ENCODE assay signal across 13 mouse cellular contexts in genomic region chr11:119916834-119917469, GRCm38 (mm10). TPM values are rescaled to one million over a fixed set of nuclear protein-coding genes. Genes with fewer than 3 reads are reported as not detected.
DNase-seq lines count a peak whose midpoint lies in the region; ATAC-seq and TF ChIP-seq lines count a peak whose summit lies in the region.
"Had no signal": no experiment of that assay in that cellular context is flagged by ENCODE, and none has a peak within 500 bp of the region (broad histone marks: within the 10 kb centered on the region; RNA-seq: fewer than 3 reads in every experiment).

No protein-coding gene starts in this region.

- 84% methylated on average over 21 of the region's 21 CpGs for WGBS in liver, embryonic 13.5 days (ENCODE audit: insufficient replicate concordance)
- WGBS in liver, postnatal 0 days (ENCODE audit: insufficient replicate concordance) = 83% methylated on average over 21 of the region's 21 CpGs
- 91% methylated on average over 21 of the region's 21 CpGs for WGBS in hindbrain, postnatal 0 days

- no peaks in the 10 kb centered on the region for H3K27me3 ChIP-seq in liver, embryonic 13.5 days
- no peaks in the 10 kb centered on the region for H3K27me3 ChIP-seq in liver, postnatal 0 days (ENCODE audit: insufficient read depth, low read length)
- no peaks in the 10 kb centered on the region for H3K27me3 ChIP-seq in hindbrain, postnatal 0 days (ENCODE audit: insufficient read depth, low read length)
- H3K27me3 ChIP-seq: forebrain, embryonic 12.5 days; limb, embryonic 13.5 days; midbrain, embryonic 13.5 days had no signal

- peaks cover 42% of the 10 kb centered on the region for H3K36me3 ChIP-seq in liver, embryonic 13.5 days
- peaks cover 21% of the 10 kb centered on the region for H3K36me3 ChIP-seq in liver, postnatal 0 days (replicated peaks; ENCODE audit: insufficient read depth, low read length)
- H3K36me3 ChIP-seq in hindbrain, postnatal 0 days (ENCODE audit: insufficient read depth, low read length) = peaks cover 27% of the 10 kb centered on the region

- H3K4me1 ChIP-seq in liver, embryonic 13.5 days (replicated peaks) = peaks cover 41% of the 10 kb centered on the region
- peaks cover 30% of the 10 kb centered on the region for H3K4me1 ChIP-seq in liver, postnatal 0 days (ENCODE audit: insufficient read depth)
- H3K4me1 ChIP-seq in hindbrain, postnatal 0 days (ENCODE audit: insufficient read depth, low read length) = peaks cover 15% of the 10 kb centered on the region

- no peak for ATAC-seq in liver, embryonic 13.5 days (ENCODE audit: low read depth)
- ATAC-seq in liver, postnatal 0 days = no peak
- ATAC-seq in hindbrain, postnatal 0 days = no peak
- ATAC-seq: midbrain, embryonic 13.5 days had no signal

- no peaks in the 10 kb centered on the region for H3K9me3 ChIP-seq in liver, embryonic 13.5 days (replicated peaks)
- no peaks in the 10 kb centered on the region for H3K9me3 ChIP-seq in liver, postnatal 0 days (ENCODE audit: low read length)
- H3K9me3 ChIP-seq in hindbrain, postnatal 0 days (ENCODE audit: low read length) = no peaks in the 10 kb centered on the region
- H3K9me3 ChIP-seq: forebrain, embryonic 12.5 days; limb, embryonic 13.5 days; midbrain, embryonic 13.5 days had no signal

- TF ChIP-seq CTCF in gastrocnemius, adult 2 months (IDR thresholded peaks at IDR 0.05) = no peak
- no peak for TF ChIP-seq CTCF in liver, postnatal 0 days (IDR thresholded peaks at IDR 0.05; ENCODE audit: low read depth)
- no peak for TF ChIP-seq CTCF in hindbrain, postnatal 0 days (IDR thresholded peaks at IDR 0.05; ENCODE audit: low read depth)

- TF ChIP-seq EP300 in liver, postnatal 0 days (IDR thresholded peaks at IDR 0.05; ENCODE audit: low read depth) = no peak

- no peak overlapping the region for H3K9ac ChIP-seq in liver, embryonic 13.5 days
- no peak overlapping the region for H3K9ac ChIP-seq in liver, postnatal 0 days (replicated peaks)
- H3K9ac ChIP-seq in hindbrain, postnatal 0 days (replicated peaks; ENCODE audit: low read length) = no peak overlapping the region
- H3K9ac ChIP-seq: forebrain, embryonic 12.5 days; limb, embryonic 13.5 days; midbrain, embryonic 13.5 days had no signal

- intact Hi-C loops in gastrocnemius, adult 2 months (cut with DNase I) = no loop called here

- DNase-seq in gastrocnemius, adult 2 months = no peak
- no peak for DNase-seq in gastrocnemius, postnatal 25 days
- DNase-seq in liver, embryonic 13.5 days = no peak
- no peak for DNase-seq in liver
- peak; percentile 90 for DNase-seq in kidney, adult 9 months
- no peak for DNase-seq in liver, postnatal 0 days
- DNase-seq in c-Kit-positive CD71-positive TER-119-positive erythroid progenitor cells, embryonic 14.5 days (ENCODE audit: low spot score) = no peak
- no peak for DNase-seq in hindbrain, postnatal 0 days (ENCODE audit: low spot score)
- DNase-seq: cerebellum, adult 9-10 months had no signal

- peak overlapping the region; percentile 45 for H3K4me3 ChIP-seq in gastrocnemius, adult 2 months
- H3K4me3 ChIP-seq in liver, embryonic 13.5 days (replicated peaks) = no peak overlapping the region
- H3K4me3 ChIP-seq in liver, postnatal 0 days (ENCODE audit: low read depth, low read length) = no peak overlapping the region
- H3K4me3 ChIP-seq in hindbrain, postnatal 0 days (ENCODE audit: low read length) = no peak overlapping the region
- H3K4me3 ChIP-seq: forebrain, embryonic 12.5 days; left cerebral cortex, adult 2 months; limb, embryonic 13.5 days; midbrain, embryonic 13.5 days had no signal

- H3K4me2 ChIP-seq in liver, embryonic 13.5 days = peak overlapping the region; percentile 21; the same call in 1 of the 2 replicates
- no peak overlapping the region for H3K4me2 ChIP-seq in liver, postnatal 0 days (ENCODE audit: low read depth, low read length)
- H3K4me2 ChIP-seq in hindbrain, postnatal 0 days (ENCODE audit: low read depth, low read length) = no peak overlapping the region
- H3K4me2 ChIP-seq: forebrain, embryonic 12.5 days; midbrain, embryonic 13.5 days had no signal

- peak overlapping the region; percentile 63 for H3K27ac ChIP-seq in gastrocnemius, adult 2 months
- H3K27ac ChIP-seq in liver, embryonic 13.5 days = no peak overlapping the region
- 0 out of 2 replicates have a peak overlapping the region, but pooled peaks have one; percentile 6 for H3K27ac ChIP-seq in liver, postnatal 0 days (ENCODE audit: low read depth)
- no peak overlapping the region for H3K27ac ChIP-seq in hindbrain, postnatal 0 days
- H3K27ac ChIP-seq: forebrain, embryonic 12.5 days; left cerebral cortex, adult 2 months; limb, embryonic 13.5 days; midbrain, embryonic 13.5 days had no signal

RNA-seq across cellular contexts. Expression of gene Chmp6, which starts 3.7 kb away (rescaled TPM):
- 10 to 100 TPM; 29.6 to 31.3 TPM for total RNA-seq in gastrocnemius, adult 2 months (2021)
- 10 to 100 TPM; 25.6 to 28.2 TPM for total RNA-seq in gastrocnemius, postnatal 25 days (2021)
- polyA plus RNA-seq in liver, embryonic 13.5 days (2015; fragmentation: Nextera tagmentation; extraction: Ambion mirVana) = 37.4 and 37.6 TPM in 2 replicates
- 28.0 and 30.5 TPM in 2 replicates for polyA plus RNA-seq in liver, postnatal 0 days (2015; fragmentation: Nextera tagmentation; extraction: Ambion mirVana)
- 102 and 117 TPM in 2 replicates for total RNA-seq in hindbrain, postnatal 0 days (2014; rRNA removed)
- polyA plus RNA-seq in hindbrain, postnatal 0 days (2015; fragmentation: Nextera tagmentation; extraction: Ambion mirVana) = 115 and 118 TPM in 2 replicates

RNA-seq across cellular contexts. Expression of gene Baiap2, which starts 25.6 kb away (rescaled TPM):
- total RNA-seq in gastrocnemius, adult 2 months (2021) = 1 to 10 TPM; 1.5 to 2.0 TPM
- 1 to 10 TPM; 2.2 to 3.4 TPM for total RNA-seq in gastrocnemius, postnatal 25 days (2021)
- 5.1 and 5.5 TPM in 2 replicates for polyA plus RNA-seq in liver, embryonic 13.5 days (2015; fragmentation: Nextera tagmentation; extraction: Ambion mirVana)
- polyA plus RNA-seq in liver, postnatal 0 days (2015; fragmentation: Nextera tagmentation; extraction: Ambion mirVana) = 20.8 and 21.3 TPM in 2 replicates
- total RNA-seq in hindbrain, postnatal 0 days (2014; rRNA removed) = 45.9 and 62.4 TPM in 2 replicates
- polyA plus RNA-seq in hindbrain, postnatal 0 days (2015; fragmentation: Nextera tagmentation; extraction: Ambion mirVana) = 30.8 and 31.5 TPM in 2 replicates

Comparison
In these comparisons a context has a peak if more than half of its experiments do, and no peak if none do; other contexts are left out.
1. H3K27ac ChIP-seq: peak in gastrocnemius, adult 2 months (single experiment) and liver, postnatal 0 days (single experiment); none in liver, embryonic 13.5 days (single experiment) and hindbrain, postnatal 0 days (single experiment).
2. RNA of gene Baiap2, which starts 25.6 kb away (total RNA-seq): 45.9 to 62.4 TPM in hindbrain, postnatal 0 days; 2.2 to 3.4 TPM in gastrocnemius, postnatal 25 days and 1.5 to 2.0 TPM in gastrocnemius, adult 2 months; every median in the first group is over 10 times any median in the second.